Comparison of ENCODE assay signal across 9 mouse cellular contexts in genomic region chr10:111226508-111226907, GRCm38 (mm10).
A peak's percentile ranks its signal among the peaks of the same experiment; 100 is the strongest.
DNase-seq lines count a peak whose midpoint lies in the region; ATAC-seq and TF ChIP-seq lines count a peak whose summit lies in the region.
"Had no signal": no experiment of that assay in that cellular context is flagged by ENCODE, and none has a peak within 500 bp of the region (broad histone marks: within the 10 kb centered on the region; RNA-seq: fewer than 3 reads in every experiment).

No protein-coding gene starts in this region.

- H3K4me1 ChIP-seq in MEL (ENCODE audit: control insufficient read depth in 1 of 2, insufficient read depth in 2 of 2, low read length in 2 of 2): peaks cover 0 to 4% of the 10 kb centered on the region in 2 experiments; a peak in 2 of 4 replicates
- no peaks in the 10 kb centered on the region for H3K4me1 ChIP-seq in forebrain, postnatal 0 days (ENCODE audit: insufficient read depth)
- H3K4me1 ChIP-seq in hindbrain, embryonic 12.5 days: peaks cover 9% of the 10 kb centered on the region; the same call in 1 of the 2 replicates

- peak; percentile 89 for DNase-seq in MEL (ENCODE audit: low read depth, low spot score)
- DNase-seq in cerebellum, adult 11-12 months: peak; percentile 79
- DNase-seq in forebrain, postnatal 0 days: peak; percentile 86
- peak; percentile 81 to 88 for DNase-seq in layer of hippocampus, postnatal 14 days (ENCODE audit: low spot score in 2 of 2)
- peak; percentile 90 for DNase-seq in lung, postnatal 25 days (ENCODE audit: low spot score)
- DNase-seq in retina, embryonic 14.5 days (ENCODE audit: low spot score): peak; percentile 93
- peak; percentile 97 for DNase-seq in thymus, postnatal 4 days

- H3K4me3 ChIP-seq in MEL (ENCODE audit: control insufficient read depth in 1 of 2, insufficient read depth in 1 of 2, low read depth in 2 of 2, low read length in 2 of 2): no peak overlapping the region
- H3K4me3 ChIP-seq in forebrain, postnatal 0 days (ENCODE audit: low read depth, low read length): no peak overlapping the region
- no peak overlapping the region for H3K4me3 ChIP-seq in hindbrain, embryonic 12.5 days
- H3K4me3 ChIP-seq: lung, embryonic 15.5 days had no signal

- no peaks in the 10 kb centered on the region for H3K9me3 ChIP-seq in MEL (replicated peaks; ENCODE audit: insufficient read depth, low read length)
- no peaks in the 10 kb centered on the region for H3K9me3 ChIP-seq in forebrain, postnatal 0 days (ENCODE audit: low read length)
- H3K9me3 ChIP-seq in hindbrain, embryonic 12.5 days (replicated peaks): no peaks in the 10 kb centered on the region
- H3K9me3 ChIP-seq: lung, embryonic 15.5 days had no signal

- TF ChIP-seq CTCF in MEL (IDR thresholded peaks at IDR 0.05 in 2 of 3, conservative IDR thresholded peaks at IDR 0.05 in 1 of 3; ENCODE audit: control insufficient read depth in 1 of 3, insufficient read depth in 1 of 3, low read depth in 2 of 3, low read length in 3 of 3, poor library complexity in 1 of 3, severe bottlenecking in 1 of 3): peak; percentile 89 to 91 (median 91)
- peak; percentile 88 for TF ChIP-seq CTCF in forebrain, postnatal 0 days (IDR thresholded peaks at IDR 0.05; ENCODE audit: low read depth)

- H3K36me3 ChIP-seq in MEL (ENCODE audit: control insufficient read depth in 1 of 2, insufficient read depth in 2 of 2, low read length in 2 of 2): peaks cover 0 to 18% of the 10 kb centered on the region in 2 experiments; a peak in 3 of 4 replicates
- no peaks in the 10 kb centered on the region for H3K36me3 ChIP-seq in forebrain, postnatal 0 days (ENCODE audit: insufficient read depth)
- H3K36me3 ChIP-seq in hindbrain, embryonic 12.5 days: no peaks in the 10 kb centered on the region
- H3K36me3 ChIP-seq: lung, embryonic 15.5 days had no signal

- WGBS in forebrain, postnatal 0 days: 21% methylated on average over 3 of the region's 3 CpGs
- WGBS in hindbrain, embryonic 12.5 days: 36% methylated on average over 3 of the region's 3 CpGs

- H3K9ac ChIP-seq in MEL (ENCODE audit: control insufficient read depth, low read depth, low read length, poor library complexity, severe bottlenecking): no peak overlapping the region
- no peak overlapping the region for H3K9ac ChIP-seq in forebrain, postnatal 0 days
- H3K9ac ChIP-seq in hindbrain, embryonic 12.5 days: no peak overlapping the region
- H3K9ac ChIP-seq: lung, embryonic 15.5 days had no signal

- TF ChIP-seq RAD21 in MEL (IDR thresholded peaks at IDR 0.05; ENCODE audit: low read depth, low read length): peak; percentile 80

- no peak for ATAC-seq in forebrain, postnatal 0 days
- peak; percentile 50 for ATAC-seq in hindbrain, embryonic 12.5 days (ENCODE audit: low FRiP score)

- no peak for TF ChIP-seq POLR2A in MEL (IDR thresholded peaks at IDR 0.05; ENCODE audit: control insufficient read depth in 1 of 2, insufficient read depth in 1 of 2, low read depth in 1 of 2, low read length in 2 of 2, poor library complexity in 1 of 2)

- no peaks in the 10 kb centered on the region for H3K27me3 ChIP-seq in MEL (ENCODE audit: control insufficient read depth in 1 of 2, insufficient read depth in 2 of 2, low read length in 2 of 2)
- no peaks in the 10 kb centered on the region for H3K27me3 ChIP-seq in forebrain, postnatal 0 days (ENCODE audit: insufficient read depth, low read length)
- no peaks in the 10 kb centered on the region for H3K27me3 ChIP-seq in hindbrain, embryonic 12.5 days
- H3K27me3 ChIP-seq: lung, embryonic 15.5 days had no signal

- no peak overlapping the region for H3K4me2 ChIP-seq in forebrain, postnatal 0 days (ENCODE audit: low read depth)
- no peak overlapping the region for H3K4me2 ChIP-seq in hindbrain, embryonic 12.5 days (replicated peaks)
- H3K4me2 ChIP-seq: lung, embryonic 15.5 days had no signal

- TF ChIP-seq EP300 in MEL (IDR thresholded peaks at IDR 0.05; ENCODE audit: low read depth in 1 of 2, low read length in 2 of 2): no peak

- no peak overlapping the region for H3K27ac ChIP-seq in MEL (ENCODE audit: control insufficient read depth, low read depth, low read length)
- no peak overlapping the region for H3K27ac ChIP-seq in forebrain, postnatal 0 days (ENCODE audit: low read depth, low read length)
- H3K27ac ChIP-seq in hindbrain, embryonic 12.5 days: no peak overlapping the region
- H3K27ac ChIP-seq: lung, embryonic 15.5 days had no signal

- H3K79me2 ChIP-seq in MEL (ENCODE audit: control insufficient read depth, insufficient read depth, low read length, poor library complexity): peaks cover 10% of the 10 kb centered on the region

TF ChIP-seq in MEL, 35 proteins besides CTCF, POLR2A, EP300 and RAD21:
- TF ChIP-seq SMC3 (IDR thresholded peaks at IDR 0.05; ENCODE audit: low read depth, low read length) (peak; percentile 74), ZC3H11A (IDR thresholded peaks at IDR 0.05; ENCODE audit: low read depth, low read length) (peak; percentile 43; the same call in 1 of the 2 replicates), MXI1 (IDR thresholded peaks at IDR 0.05; ENCODE audit: low read depth, low read length) (no peak), NRF1 (IDR thresholded peaks at IDR 0.05; ENCODE audit: insufficient read depth, low read depth, low read length, poor library complexity, severe bottlenecking) (no peak), MAX (IDR thresholded peaks at IDR 0.05; ENCODE audit: low read length) (no peak), TCF12 (IDR thresholded peaks at IDR 0.05; ENCODE audit: low read depth, low read length) (peak; percentile 14; the same call in 1 of the 2 replicates)
TF ChIP-seq in MEL: peak in this region for 3.
